Mouse (Mus musculus): ENCODE results near the gene Nlrp4c. TPM values are rescaled to one million over a fixed set of nuclear protein-coding genes. Genes with fewer than 3 reads are reported as not detected.

The Nlrp4c gene
- total RNA-seq, 2 experiments from 2014 or later, result not detected

Other genes starting within 250 kb of the Nlrp4c start
- not detected in 2 replicates for gene Vmn1r63, start 239.7 kb upstream of the Nlrp4c start, total RNA-seq (2014; fragmentation: Nextera tagmentation)
- not detected in 2 replicates for gene Vmn1r63, start 239.7 kb upstream of the Nlrp4c start, total RNA-seq (2017)
- gene Vmn1r64, start 160.6 kb upstream of the Nlrp4c start, total RNA-seq (2014; fragmentation: Nextera tagmentation), result not detected in 2 replicates
- gene Vmn1r64, start 160.6 kb upstream of the Nlrp4c start, total RNA-seq (2017), result not detected in 2 replicates
- gene Vmn1r65, start 34.2 kb upstream of the Nlrp4c start, total RNA-seq (2014; fragmentation: Nextera tagmentation), result not detected in 2 replicates
- gene Vmn1r65, start 34.2 kb upstream of the Nlrp4c start, total RNA-seq (2017), result not detected in 2 replicates
- gene Zfp787, start 110.8 kb downstream of the Nlrp4c start, total RNA-seq (2014; fragmentation: Nextera tagmentation), result 22.6 and 23.7 TPM in 2 replicates
- gene Zfp787, start 110.8 kb downstream of the Nlrp4c start, total RNA-seq (2017), result 20.2 and 32.4 TPM in 2 replicates
- 11.6 and 14.7 TPM in 2 replicates for gene Zfp444, start 127.1 kb downstream of the Nlrp4c start, total RNA-seq (2014; fragmentation: Nextera tagmentation)
- 20.1 and 23.3 TPM in 2 replicates for gene Zfp444, start 127.1 kb downstream of the Nlrp4c start, total RNA-seq (2017)
- gene Galp, start 151.9 kb downstream of the Nlrp4c start, total RNA-seq (2014; fragmentation: Nextera tagmentation), result not detected in 2 replicates
- gene Galp, start 151.9 kb downstream of the Nlrp4c start, total RNA-seq (2017), result not detected in 2 replicates
- not detected in 2 replicates for gene Zscan5b, start 177.1 kb downstream of the Nlrp4c start, total RNA-seq (2014; fragmentation: Nextera tagmentation)
- not detected in 2 replicates for gene Zscan5b, start 177.1 kb downstream of the Nlrp4c start, total RNA-seq (2017)
- gene Epp13, start 207.5 kb downstream of the Nlrp4c start, total RNA-seq (2014; fragmentation: Nextera tagmentation), result not detected in 2 replicates
- gene Epp13, start 207.5 kb downstream of the Nlrp4c start, total RNA-seq (2017), result not detected in 2 replicates
- 3.7 and 3.8 TPM in 2 replicates for gene Zfp667, start 241.4 kb downstream of the Nlrp4c start, total RNA-seq (2014; fragmentation: Nextera tagmentation)
- 1.4 and 2.8 TPM in 2 replicates for gene Zfp667, start 241.4 kb downstream of the Nlrp4c start, total RNA-seq (2017)

Measured in granulocyte monocyte progenitor cell, adult 5-6 weeks (primary cell).